Mouse (Mus musculus) neural tube, embryonic 13.5 days (tissue): ENCODE measurements around the gene Sumo2. TPM values are rescaled to one million over a fixed set of nuclear protein-coding genes. Genes with fewer than 3 reads are reported as not detected.
A peak's percentile ranks its signal among the peaks of the same experiment; 100 is the strongest.
"Not testable (repeated sequence)": the region's sequence is repeated elsewhere in the genome, so short reads cannot be mapped to it uniquely, and the experiment has no call there.

Experiments used
- ATAC-seq: fragments of 200-750 bp; cut with Nextera tagmentation; 2 replicates; pipeline ENCODE4 v1.8.0; 2017; ENCODE audit warnings: low read depth, mild to moderate bottlenecking, moderate TSS enrichment, moderate library complexity
- H3K27ac ChIP-seq: fragments of 300-500 bp; sonication (generic); replicated peaks from 2 replicates; pipeline ENCODE4 v1.5.1; 2015; ENCODE audit warnings: moderate library complexity, mild to moderate bottlenecking, inconsistent platforms
- H3K27me3 ChIP-seq: fragments of 300-500 bp; sonication (generic); 2 replicates; pipeline ENCODE4 v1.6.1; 2015; ENCODE audit warnings: mild to moderate bottlenecking, inconsistent platforms
- H3K36me3 ChIP-seq: fragments of 300-500 bp; sonication (generic); 2 replicates; pipeline ENCODE4 v1.6.1; 2015; ENCODE audit warnings: mild to moderate bottlenecking, inconsistent platforms
- H3K4me1 ChIP-seq: fragments of 300-500 bp; sonication (generic); replicated peaks from 2 replicates; pipeline ENCODE4 v1.6.1; 2015; ENCODE audit warnings: inconsistent platforms
- H3K4me2 ChIP-seq: fragments of 300-500 bp; sonication (generic); 2 replicates; pipeline ENCODE4 v1.6.1; 2015; ENCODE audit warnings: inconsistent platforms, mild to moderate bottlenecking, moderate library complexity
- H3K4me3 ChIP-seq: fragments of 300-500 bp; sonication (generic); 2 replicates; pipeline ENCODE4 v1.5.1; 2015; ENCODE audit warnings: mild to moderate bottlenecking, inconsistent platforms
- H3K9ac ChIP-seq: fragments of 300-500 bp; sonication (generic); 2 replicates; pipeline ENCODE4 v1.6.1; 2015; ENCODE audit warnings: moderate library complexity, mild to moderate bottlenecking, inconsistent platforms
- H3K9me3 ChIP-seq: fragments of 300-500 bp; sonication (generic); 2 replicates; pipeline ENCODE4 v1.6.1; 2016; ENCODE audit warnings: inconsistent platforms
- WGBS: fragments of 180-500 bp; shearing (Covaris S2); methylation state at CpG from one replicate; pipeline ENCODE4 v1.1.7; 2015; 5-methylcytosine and 5-hydroxymethylcytosine counted together
- polyA plus RNA-seq: library from polyadenylated mRNA; unstranded; fragments of >200 nt; fragmentation: Nextera tagmentation; extraction: Ambion mirVana; gene quantifications from 2 replicates; pipeline ENCODE4 v1.2.1, GENCODE M21; 2015

Gene Sumo2
- polyA plus RNA-seq, 1 experiment from 2014 or later: 1,175 TPM

DNA sequence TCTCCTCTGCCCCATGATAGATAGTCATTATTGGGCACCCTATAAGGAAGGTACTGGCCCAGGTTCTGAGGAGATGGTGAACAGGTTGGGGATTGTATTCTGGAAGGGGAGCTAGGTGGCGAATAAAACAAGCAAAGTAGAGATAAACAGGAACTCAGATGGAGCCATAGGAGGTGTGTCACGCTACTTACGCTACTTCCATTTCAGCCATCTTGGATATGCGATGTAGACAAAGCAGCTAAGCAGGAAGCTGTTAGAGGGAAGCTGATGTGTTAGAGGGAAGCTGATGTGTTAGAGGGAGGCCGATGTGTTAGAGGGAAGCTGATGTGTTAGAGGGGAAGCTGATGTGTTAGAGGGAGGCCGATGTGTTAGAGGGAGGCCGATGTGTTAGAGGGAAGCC, 58.7 kb downstream of the Sumo2 start:
- H3K4me1 ChIP-seq: peaks cover 37% of the 10 kb centered on the region
- H3K27me3 ChIP-seq, H3K4me3 ChIP-seq, ATAC-seq, H3K9me3 ChIP-seq, H3K27ac ChIP-seq: not testable (repeated sequence)
- H3K9ac ChIP-seq: 0 out of 2 replicates have a peak overlapping the region, but pooled peaks have one; percentile 35
- WGBS: 92% methylated on average over 7 of the region's 7 CpGs
- peaks cover 12% of the 10 kb centered on the region; the same call in 1 of the 2 replicates for H3K36me3 ChIP-seq
- H3K4me2 ChIP-seq: peak overlapping the region; percentile 98

DNA sequence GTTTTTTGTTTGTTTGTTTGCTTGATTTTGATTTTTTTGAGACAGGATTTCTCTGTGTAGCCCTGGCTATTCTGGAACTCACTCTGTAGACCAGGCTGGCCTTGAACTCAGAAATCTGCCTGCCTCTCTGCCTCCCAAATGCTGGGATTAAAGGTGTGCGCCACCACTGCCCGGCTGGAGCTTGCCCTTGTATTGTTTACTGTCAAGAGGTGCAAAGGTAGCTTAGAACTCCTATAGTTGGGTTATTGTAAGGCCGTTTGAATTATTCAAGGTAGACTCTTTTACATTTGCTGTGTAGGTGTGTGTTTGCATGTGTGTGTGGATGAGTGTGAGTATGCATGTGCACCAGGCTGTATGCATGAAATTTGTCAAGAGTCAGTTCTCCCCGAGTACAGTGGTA, 59.4 kb downstream of the Sumo2 start:
- H3K27ac ChIP-seq, H3K36me3 ChIP-seq, H3K9me3 ChIP-seq, ATAC-seq, H3K27me3 ChIP-seq: not testable (repeated sequence)
- H3K4me3 ChIP-seq: peak overlapping the region; percentile 83
- H3K4me2 ChIP-seq: peak overlapping the region; percentile 98
- 83% methylated on average over 4 of the region's 4 CpGs for WGBS
- H3K9ac ChIP-seq: peak overlapping the region; percentile 84
- peaks cover 37% of the 10 kb centered on the region for H3K4me1 ChIP-seq

GRCm38 (mm10) chr11:115475758-115476237, 60.3 kb downstream of the Sumo2 start:
- Histone ChIP-seq H3K4me1 (peaks cover 37% of the 10 kb centered on the region), H3K4me2 (peak overlapping the region; percentile 98), H3K27me3 (no peaks in the 10 kb centered on the region), H3K4me3 (peak overlapping the region; percentile 83), H3K9me3 (no peaks in the 10 kb centered on the region), H3K27ac (peak overlapping the region; percentile 86), H3K36me3 (peaks cover 7% of the 10 kb centered on the region; the same call in 1 of the 2 replicates), H3K9ac (peak overlapping the region; percentile 84)
- ATAC-seq: peak; percentile 60
- 2% methylated on average over 28 of the region's 28 CpGs for WGBS

- Histone ChIP-seq H3K9me3 (no peaks in the 10 kb centered on the region), H3K27ac (peak within 1 kb of the TSS; percentile 86), H3K4me3 (peak within 1 kb of the TSS; percentile 83), H3K4me2 (peak within 1 kb of the TSS; percentile 98), H3K9ac (peak within 1 kb of the TSS; percentile 84), H3K4me1 (peaks cover 37% of the 10 kb centered on the region), H3K27me3 (no peaks in the 10 kb centered on the region), H3K36me3 (peaks cover 7% of the 10 kb centered on the region; the same call in 1 of the 2 replicates)
- 2% methylated on average over 26 of the region's 26 CpGs for WGBS
- ATAC-seq: peak; percentile 96
Observed at GRCm38 (mm10) chr11:115475025-115475757, 60.9 kb downstream of the Sumo2 start, which contains the start of gene Armc7. Armc7 (plus strand) TSS chr11:115475667.

DNA sequence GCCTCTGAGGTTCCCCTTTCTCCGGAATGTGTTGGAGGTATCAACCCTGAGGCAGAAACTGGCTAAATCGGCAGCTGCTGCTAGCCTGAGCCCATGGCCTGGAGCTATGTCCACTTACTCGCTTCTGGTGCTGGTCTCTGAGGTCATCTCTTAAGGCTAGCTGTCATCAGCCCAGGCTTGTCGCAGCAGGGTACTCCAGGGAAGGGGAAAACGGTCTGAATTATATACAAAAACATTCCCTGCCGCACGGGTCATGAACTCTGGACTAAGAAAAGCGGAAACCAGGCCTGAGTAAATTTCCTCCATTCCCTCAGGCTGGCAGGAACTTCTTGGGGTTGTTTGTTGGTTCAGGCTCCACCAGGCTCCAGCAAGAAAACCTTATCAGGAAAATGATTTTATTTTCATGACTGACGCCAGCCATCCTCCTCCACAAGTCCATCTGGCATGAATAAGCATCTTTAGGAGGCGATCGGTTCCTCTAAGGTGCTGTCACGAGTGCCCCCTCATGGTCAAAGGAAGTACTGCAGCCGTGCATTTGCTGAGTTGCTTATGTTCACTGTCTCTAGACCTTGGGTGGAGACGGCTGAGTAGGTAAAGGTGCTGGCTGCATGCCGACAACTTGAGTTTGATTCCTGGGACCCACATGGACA, 62.3 kb downstream of the Sumo2 start:
- peak overlapping the region; percentile 22 for H3K4me2 ChIP-seq

More for the DNA sequence above, 62.3 kb downstream of the Sumo2 start:
- H3K4me1 ChIP-seq: peaks cover 37% of the 10 kb centered on the region
- 20% methylated on average over 15 of the region's 15 CpGs for WGBS
- no peak overlapping the region for H3K4me3 ChIP-seq
- H3K27me3 ChIP-seq: no peaks in the 10 kb centered on the region
- ATAC-seq: 0 out of 2 replicates have a peak, but pooled peaks have one; percentile 12
- peak overlapping the region; percentile 49; the same call in 1 of the 2 replicates for H3K9ac ChIP-seq
- no peaks in the 10 kb centered on the region for H3K9me3 ChIP-seq
- H3K36me3 ChIP-seq: no peaks in the 10 kb centered on the region
- H3K27ac ChIP-seq: peak overlapping the region; percentile 86

Other genes with a start within 250 kb of the Sumo2 start
- gene Fads6, start 238.6 kb downstream of the Sumo2 start, polyA plus RNA-seq: 0.65 and 1.1 TPM in 2 replicates
- not detected in 2 replicates for gene Otop2, start 229.1 kb downstream of the Sumo2 start, polyA plus RNA-seq
- gene Ush1g, start 214.2 kb downstream of the Sumo2 start, polyA plus RNA-seq: 0.14 and 0.18 TPM in 2 replicates
- gene Otop3, start 201.5 kb downstream of the Sumo2 start, polyA plus RNA-seq: 1.4 and 2.1 TPM in 2 replicates
- gene Hid1, start 168.5 kb downstream of the Sumo2 start, polyA plus RNA-seq: 41.5 and 44.6 TPM in 2 replicates
- gene Cdr2l, start 154.4 kb downstream of the Sumo2 start, polyA plus RNA-seq: 23.7 and 24.1 TPM in 2 replicates
- gene Mrpl58, start 132.5 kb downstream of the Sumo2 start, polyA plus RNA-seq: 182 and 203 TPM in 2 replicates
- 920 and 1,025 TPM in 2 replicates for gene Atp5h, start 116.3 kb downstream of the Sumo2 start, polyA plus RNA-seq
- 22.9 and 23.5 TPM in 2 replicates for gene Kctd2, start 116.1 kb downstream of the Sumo2 start, polyA plus RNA-seq
- not detected in 2 replicates for gene Trim80, start 95.7 kb downstream of the Sumo2 start, polyA plus RNA-seq
- gene Slc16a5, start 73.8 kb downstream of the Sumo2 start, polyA plus RNA-seq: 0.20 TPM in 1 of 2 replicates, not detected in the other
- 13.1 and 14.4 TPM in 2 replicates for gene Armc7, start 60.6 kb downstream of the Sumo2 start, polyA plus RNA-seq
- 95.6 and 96.7 TPM in 2 replicates for gene Nt5c, start 44.4 kb downstream of the Sumo2 start, polyA plus RNA-seq
- gene Jpt1, start 21.9 kb downstream of the Sumo2 start, polyA plus RNA-seq: 1,262 and 1,276 TPM in 2 replicates
- gene Nup85, start 28.2 kb upstream of the Sumo2 start, polyA plus RNA-seq: 99.8 and 119 TPM in 2 replicates
- 73.9 and 91.8 TPM in 2 replicates for gene Mrps7, start 67.6 kb upstream of the Sumo2 start, polyA plus RNA-seq
- gene Gga3, start 67.8 kb upstream of the Sumo2 start, polyA plus RNA-seq: 36.1 and 36.4 TPM in 2 replicates
- 12.0 and 12.5 TPM in 2 replicates for gene Mif4gd, start 76.7 kb upstream of the Sumo2 start, polyA plus RNA-seq
- 33.0 and 37.5 TPM in 2 replicates for gene Slc25a19, start 92.0 kb upstream of the Sumo2 start, polyA plus RNA-seq
- 189 and 191 TPM in 2 replicates for gene Grb2, start 172.3 kb upstream of the Sumo2 start, polyA plus RNA-seq
- 25.4 and 25.8 TPM in 2 replicates for gene Tmem94, start 229.2 kb upstream of the Sumo2 start, polyA plus RNA-seq